Mouse (Mus musculus): Measurements from ENCODE around the gene Cd320. TPM values are rescaled to one million over a fixed set of nuclear protein-coding genes. Genes with fewer than 3 reads are reported as not detected.
"Not testable (repeated sequence)": the region's sequence is repeated elsewhere in the genome, so short reads cannot be mapped to it uniquely, and the experiment has no call there.

The Cd320 gene
- total and polyA plus RNA-seq, 3 experiments, result 45.6 to 48.5 TPM; not detected in 1

DNA sequence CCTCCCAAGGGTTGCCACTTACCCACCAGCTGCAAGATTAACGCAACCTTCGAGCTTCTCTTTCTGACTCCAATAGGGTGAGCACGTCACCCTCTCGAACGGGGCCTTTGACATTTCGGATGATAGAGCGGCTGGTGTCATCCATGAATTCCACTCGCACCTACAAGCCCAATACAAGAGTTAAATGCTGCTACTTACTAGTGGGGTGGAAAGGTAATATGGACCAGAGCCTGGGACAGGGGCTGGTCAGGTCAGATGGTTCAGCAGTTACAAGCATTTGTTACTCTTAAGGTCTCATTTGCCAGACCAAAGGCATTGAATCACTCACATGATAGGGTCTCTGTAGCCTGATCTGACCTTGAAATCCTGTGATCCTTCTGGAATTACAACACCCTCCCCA is 19.7 kb upstream of the Cd320 start:
- Histone ChIP-seq H3K4me3 (ENCODE audit: control insufficient read depth in 1 of 2, insufficient read depth in 1 of 2, low read depth in 2 of 2, low read length in 2 of 2) (peak overlapping the region; percentile 73 to 93), H3K36me3 (ENCODE audit: control insufficient read depth in 1 of 2, insufficient read depth in 2 of 2, low read length in 2 of 2) (peaks cover 16 to 27% of the 10 kb centered on the region in 2 experiments), H3K27ac (ENCODE audit: control insufficient read depth, low read depth, low read length) (peak overlapping the region; percentile 82), H3K4me1 (ENCODE audit: control insufficient read depth in 1 of 2, insufficient read depth in 2 of 2, low read length in 2 of 2) (peaks cover 0 to 11% of the 10 kb centered on the region in 2 experiments; a peak in 2 of 4 replicates), H3K9ac (ENCODE audit: control insufficient read depth, low read depth, low read length, poor library complexity, severe bottlenecking) (peak overlapping the region; percentile 89), H3K79me2 (ENCODE audit: control insufficient read depth, insufficient read depth, low read length, poor library complexity) (peaks cover 41% of the 10 kb centered on the region)
- H3K9me3 ChIP-seq (replicated peaks; ENCODE audit: insufficient read depth, low read length); H3K27me3 ChIP-seq (ENCODE audit: control insufficient read depth in 1 of 2, insufficient read depth in 2 of 2, low read length in 2 of 2): not testable (repeated sequence)
- 0 out of 4 replicates have a peak, but pooled peaks of 1 of the 2 experiments have one; percentile 37 for TF ChIP-seq POLR2A (IDR thresholded peaks at IDR 0.05; ENCODE audit: control insufficient read depth in 1 of 2, insufficient read depth in 1 of 2, low read depth in 1 of 2, low read length in 2 of 2, poor library complexity in 1 of 2)
- peak; percentile 33 for DNase-seq (ENCODE audit: low read depth, low spot score)

DNA sequence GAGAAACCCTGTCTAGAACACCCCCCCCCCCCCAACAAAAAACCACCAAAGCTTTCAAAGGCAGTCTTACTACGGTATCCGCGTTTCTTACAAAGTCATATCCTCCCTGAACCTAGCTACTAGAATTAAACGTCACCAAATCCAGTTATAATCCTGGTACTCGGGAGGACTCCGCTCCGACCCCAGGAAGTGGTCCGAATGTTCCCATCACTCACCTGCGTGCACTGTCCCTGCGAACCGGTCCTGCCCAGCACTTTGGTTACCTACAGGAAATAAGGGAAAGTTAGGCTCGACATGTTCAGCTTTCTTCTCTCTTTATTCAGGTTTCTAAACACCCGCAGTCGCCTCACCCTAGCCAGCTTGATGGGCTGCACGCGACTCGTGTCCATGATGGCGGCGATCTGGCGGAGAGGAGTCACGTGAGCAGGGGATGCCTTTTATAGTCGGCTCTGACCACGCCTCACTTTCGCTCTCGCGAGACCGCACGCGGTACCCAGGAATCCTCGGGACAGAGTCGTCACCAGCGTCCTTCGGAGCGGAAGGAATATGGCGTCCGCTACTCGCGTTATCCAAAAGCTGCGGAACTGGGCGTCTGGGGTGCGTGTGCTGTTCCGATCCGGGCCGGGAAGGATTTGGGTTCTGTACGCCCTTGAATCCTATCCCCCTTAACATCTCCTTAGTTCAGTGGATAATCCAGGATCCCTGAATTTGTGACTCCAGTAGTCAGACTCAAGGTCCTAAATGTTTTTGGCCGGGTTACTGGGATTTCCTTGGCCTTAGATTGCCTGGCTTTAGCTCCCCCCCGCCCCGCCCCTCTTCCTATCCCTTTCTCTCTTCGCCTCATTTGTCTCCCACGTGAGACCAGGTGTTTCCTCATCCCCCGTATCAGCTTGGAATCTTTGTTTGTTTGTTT is 18.6 kb upstream of the Cd320 start, which contains the start of the genes Rps28 and Ndufa7:
Gene Rps28, minus strand, starts transcription at position 479 of the 913 bp plus-strand sequence.
Gene Ndufa7, plus strand, starts transcription at position 489 of the 913 bp plus-strand sequence.
- Histone ChIP-seq H3K9ac (ENCODE audit: control insufficient read depth, low read depth, low read length, poor library complexity, severe bottlenecking) (peak within 1 kb of the TSS; percentile 90), H3K27ac (ENCODE audit: control insufficient read depth, low read depth, low read length) (peak within 1 kb of the TSS; percentile 82), H3K27me3 (ENCODE audit: control insufficient read depth in 1 of 2, insufficient read depth in 2 of 2, low read length in 2 of 2) (no peaks in the 10 kb centered on the region), H3K4me1 (ENCODE audit: control insufficient read depth in 1 of 2, insufficient read depth in 2 of 2, low read length in 2 of 2) (peaks cover 0 to 11% of the 10 kb centered on the region in 2 experiments; a peak in 2 of 4 replicates), H3K36me3 (ENCODE audit: control insufficient read depth in 1 of 2, insufficient read depth in 2 of 2, low read length in 2 of 2) (peaks cover 16 to 27% of the 10 kb centered on the region in 2 experiments), H3K79me2 (ENCODE audit: control insufficient read depth, insufficient read depth, low read length, poor library complexity) (peaks cover 42% of the 10 kb centered on the region), H3K4me3 (ENCODE audit: control insufficient read depth in 1 of 2, insufficient read depth in 1 of 2, low read depth in 2 of 2, low read length in 2 of 2) (peak within 1 kb of the TSS; percentile 85 to 93), H3K9me3 (replicated peaks; ENCODE audit: insufficient read depth, low read length) (no peaks in the 10 kb centered on the region)
- peak; percentile 96 for DNase-seq (ENCODE audit: low read depth, low spot score)
- TF ChIP-seq HCFC1 (IDR thresholded peaks at IDR 0.05; ENCODE audit: low read depth, low read length) (peak; percentile 90), TCF12 (IDR thresholded peaks at IDR 0.05; ENCODE audit: low read depth, low read length) (peak; percentile 89), USF1 (IDR thresholded peaks at IDR 0.05; ENCODE audit: low read depth, low read length) (peak; percentile 96), MYC (IDR thresholded peaks at IDR 0.05; ENCODE audit: low read depth, low read length) (peak; percentile 98), KAT2A (conservative IDR thresholded peaks at IDR 0.05; ENCODE audit: low read depth, low read length) (peak; percentile 76), ETS1 (IDR thresholded peaks at IDR 0.05; ENCODE audit: low read depth, low read length) (peak; percentile 45; the same call in 1 of the 2 replicates), GATA1 (IDR thresholded peaks at IDR 0.05; ENCODE audit: low read depth, low read length) (no peak), TBP (IDR thresholded peaks at IDR 0.05; ENCODE audit: low read depth, low read length) (peak; percentile 99), MAX (IDR thresholded peaks at IDR 0.05; ENCODE audit: low read length) (peak; percentile 96), BHLHE40 (IDR thresholded peaks at IDR 0.05; ENCODE audit: borderline replicate concordance, low read depth, low read length) (peak; percentile 97), CHD2 (IDR thresholded peaks at IDR 0.05; ENCODE audit: low read length) (peak; percentile 97), POLR2AphosphoS2 (IDR thresholded peaks at IDR 0.05; ENCODE audit: low read length) (peak; percentile 96), POLR2AphosphoS5 (IDR thresholded peaks at IDR 0.05; ENCODE audit: borderline replicate concordance, low read depth, low read length) (peak; percentile 94), ELF1 (IDR thresholded peaks at IDR 0.05; ENCODE audit: low read depth, low read length) (peak; percentile 67), E2F4 (IDR thresholded peaks at IDR 0.05; ENCODE audit: borderline replicate concordance, low read depth, low read length) (no peak), TAL1 (IDR thresholded peaks at IDR 0.05; ENCODE audit: low read length) (no peak), CTCF (IDR thresholded peaks at IDR 0.05 in 2 of 3, conservative IDR thresholded peaks at IDR 0.05 in 1 of 3; ENCODE audit: control insufficient read depth in 1 of 3, insufficient read depth in 1 of 3, low read depth in 2 of 3, low read length in 3 of 3, poor library complexity in 1 of 3, severe bottlenecking in 1 of 3) (no peak), CHD1 (IDR thresholded peaks at IDR 0.05; ENCODE audit: low read depth, low read length) (no peak; the same call in 1 of the 2 replicates), ZC3H11A (IDR thresholded peaks at IDR 0.05; ENCODE audit: low read depth, low read length) (no peak), USF2 (IDR thresholded peaks at IDR 0.05; ENCODE audit: borderline replicate concordance in 1 of 2, insufficient read depth in 1 of 2, low read depth in 1 of 2, low read length in 2 of 2) (peak; percentile 43 to 83; a peak in 2 of 4 replicates), MAFK (IDR thresholded peaks at IDR 0.05; ENCODE audit: borderline replicate concordance, low read depth, low read length) (no peak), GABPA (IDR thresholded peaks at IDR 0.05; ENCODE audit: low read depth, low read length) (no peak), JUND (IDR thresholded peaks at IDR 0.05; ENCODE audit: low read depth, low read length) (no peak), RCOR1 (IDR thresholded peaks at IDR 0.05; ENCODE audit: low read depth, low read length) (no peak), SIN3A (IDR thresholded peaks at IDR 0.05; ENCODE audit: low read length) (peak; percentile 87), ZNF384 (IDR thresholded peaks at IDR 0.05; ENCODE audit: low read depth, low read length) (no peak), NRF1 (IDR thresholded peaks at IDR 0.05; ENCODE audit: insufficient read depth, low read depth, low read length, poor library complexity, severe bottlenecking) (no peak), MYB (IDR thresholded peaks at IDR 0.05; ENCODE audit: low read depth, low read length) (no peak), ZKSCAN1 (IDR thresholded peaks at IDR 0.05; ENCODE audit: low read depth, low read length) (no peak)

Measured in MEL (cell line).